Mouse (Mus musculus) heart, postnatal 10 days (tissue): Measurements from ENCODE around the gene Add2. TPM values are rescaled to one million over a fixed set of nuclear protein-coding genes. Genes with fewer than 3 reads are reported as not detected.

Experiments used
- DNase-seq, 2 experiments: peaks; one replicate each; pipeline ENCODE4 v3.0.0; 2021
- intact Hi-C: fragments of 180-260 bp; cut with DNase I; formaldehyde crosslinking; loops from one replicate; pipeline ENCODE4 v1.15.1; 2025
- total RNA-seq, 2 experiments: library from RNA; stranded (reverse); gene quantifications; 2 replicates each; pipeline ENCODE4 v1.2.3; 2021

The Add2 gene
- total RNA-seq, 2 experiments from 2014 or later, result 1.4 to 1.9 TPM

GRCm38 (mm10) chr6:86076525-86076924 lies 48.0 kb downstream of the Add2 start:
- intact Hi-C loops, result no loop called here
- DNase-seq, result no peak

- DNase-seq, result no peak
- intact Hi-C loops, result no loop called here
Observed at GRCm38 (mm10) chr6:86077880-86078279, 49.4 kb downstream of the Add2 start.

DNA sequence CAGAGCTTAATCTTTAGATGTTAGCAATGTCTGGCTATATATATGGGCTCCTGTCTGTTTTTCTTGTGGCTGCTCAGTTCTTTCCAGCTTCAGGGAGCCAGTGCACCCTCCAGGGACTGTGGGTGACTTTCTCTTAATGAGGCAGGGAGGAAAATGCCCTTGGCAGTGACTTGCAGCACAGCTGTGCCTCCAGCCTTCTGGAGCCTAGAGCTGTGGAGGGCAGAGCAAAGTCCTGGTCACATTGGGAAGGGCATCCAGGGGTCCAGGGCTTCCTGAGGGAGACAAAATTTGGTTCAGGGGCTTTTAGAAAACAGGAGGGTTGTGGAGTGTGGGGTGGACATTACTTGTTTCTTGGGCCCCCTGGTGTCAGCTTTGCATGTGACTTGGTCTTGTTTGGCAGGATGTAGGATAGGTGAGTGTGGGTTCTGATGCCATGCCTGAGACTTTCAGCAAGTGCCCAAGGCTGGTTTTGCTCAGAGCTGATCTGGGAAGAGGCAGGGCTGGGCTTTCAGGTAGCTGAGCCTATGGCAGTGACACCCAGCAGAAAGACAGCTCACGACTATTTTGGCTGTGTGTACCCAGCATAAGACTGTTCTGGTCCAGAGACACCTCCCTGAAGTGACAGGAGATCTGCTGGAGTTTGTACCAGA lies 50.0 kb downstream of the Add2 start:
- intact Hi-C loops, result no loop called here
- DNase-seq, result no peak

- DNase-seq, result no peak
- intact Hi-C loops, result no loop called here
Observed at GRCm38 (mm10) chr6:86079323-86079722, 50.8 kb downstream of the Add2 start.

DNA sequence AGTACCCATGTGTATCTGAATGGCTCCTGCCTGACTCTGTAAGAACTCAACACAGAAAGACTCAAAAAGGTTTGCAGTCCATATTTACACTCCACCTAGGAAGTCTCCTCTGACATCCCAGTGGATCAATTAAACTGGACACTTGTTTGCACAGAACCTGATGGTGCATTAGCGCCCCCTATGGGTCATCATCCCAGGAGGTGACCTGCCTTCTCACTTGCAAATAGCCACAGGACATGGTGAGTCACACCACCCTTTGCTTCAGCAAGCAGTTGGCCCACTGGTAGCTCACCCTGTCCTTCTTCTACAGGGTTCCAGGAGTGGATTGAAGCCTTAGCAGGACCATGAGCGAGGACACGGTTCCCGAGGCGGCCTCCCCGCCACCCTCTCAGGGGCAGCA lies 57.0 kb downstream of the Add2 start:
- peak; percentile 33 to 59 for DNase-seq
- intact Hi-C loops, result loop anchor here (1.0 kb wide), 1 partner anchor 64 kb away; no protein-coding TSS in a partner anchor

GRCm38 (mm10) chr6:86086851-86087571 lies 58.5 kb downstream of the Add2 start:
- peak; percentile 71 to 74 for DNase-seq
- intact Hi-C loops, result no loop called here

DNA sequence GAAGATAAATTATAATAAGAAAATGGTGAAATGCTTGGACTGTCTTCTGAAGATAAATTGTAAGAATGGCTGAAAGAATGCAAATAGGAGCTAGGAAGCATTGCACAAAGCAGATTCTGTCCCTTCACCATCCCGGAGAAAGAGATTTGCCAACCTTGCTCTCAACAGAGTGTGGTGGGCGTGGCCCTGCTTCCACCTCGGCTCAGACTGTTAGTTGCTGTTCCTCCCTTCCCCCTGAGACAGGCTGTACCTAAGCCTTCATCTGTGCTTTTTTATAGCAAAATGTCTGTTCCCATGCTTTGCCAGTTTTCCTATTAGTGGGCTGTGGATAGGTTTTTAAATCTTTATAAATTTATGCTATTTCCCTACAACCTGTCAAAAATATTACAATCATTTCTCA lies 59.3 kb downstream of the Add2 start:
- DNase-seq, result no peak
- intact Hi-C loops, result no loop called here

- DNase-seq, result no peak
- intact Hi-C loops, result no loop called here
Observed at GRCm38 (mm10) chr6:86094202-86094838, 65.8 kb downstream of the Add2 start.

GRCm38 (mm10) chr6:86095518-86095917 lies 67.0 kb downstream of the Add2 start:
- no peak for DNase-seq
- intact Hi-C loops, result no loop called here

DNA sequence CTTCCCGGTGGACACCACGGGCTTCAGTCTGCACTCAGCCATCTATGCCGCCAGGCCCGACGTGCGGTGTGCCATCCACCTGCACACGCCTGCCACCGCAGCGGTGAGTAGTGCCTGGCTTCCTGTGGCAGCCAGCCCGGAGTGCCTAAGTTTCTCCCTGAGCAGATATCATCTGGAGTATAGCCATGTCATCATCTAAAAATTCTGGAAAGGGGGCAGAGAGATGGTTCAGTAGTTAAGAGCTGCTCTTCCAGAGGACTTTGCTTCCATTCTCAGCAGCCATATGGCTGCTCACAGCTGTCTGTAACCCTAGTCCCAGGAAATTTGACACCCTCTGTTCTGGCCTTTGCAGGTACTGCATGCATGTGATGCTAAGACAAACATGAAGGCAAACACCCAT lies 68.3 kb downstream of the Add2 start:
- intact Hi-C loops, result no loop called here
- no peak for DNase-seq

DNA sequence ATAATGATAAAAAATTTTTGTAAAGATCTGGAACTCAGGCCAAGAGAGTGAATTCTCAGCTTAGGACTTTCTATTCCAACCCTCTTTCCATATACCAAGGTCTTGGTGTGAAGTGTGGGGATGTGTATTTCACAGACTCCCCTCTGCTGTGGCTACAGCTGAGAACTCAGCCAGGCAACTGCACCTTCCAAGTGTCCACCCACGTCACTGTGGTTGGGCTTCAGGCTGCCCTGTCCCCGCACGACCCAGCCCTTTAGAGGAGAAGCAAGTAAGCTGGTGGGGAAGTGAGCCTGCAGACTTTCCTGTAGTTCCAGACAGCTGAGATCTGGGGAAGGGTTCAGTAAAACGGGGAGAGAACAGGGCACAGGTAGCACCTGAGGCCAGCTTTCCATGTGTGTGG lies 68.7 kb downstream of the Add2 start:
- DNase-seq, result peak in 1 of 2 experiments; percentile 20
- intact Hi-C loops, result no loop called here

DNA sequence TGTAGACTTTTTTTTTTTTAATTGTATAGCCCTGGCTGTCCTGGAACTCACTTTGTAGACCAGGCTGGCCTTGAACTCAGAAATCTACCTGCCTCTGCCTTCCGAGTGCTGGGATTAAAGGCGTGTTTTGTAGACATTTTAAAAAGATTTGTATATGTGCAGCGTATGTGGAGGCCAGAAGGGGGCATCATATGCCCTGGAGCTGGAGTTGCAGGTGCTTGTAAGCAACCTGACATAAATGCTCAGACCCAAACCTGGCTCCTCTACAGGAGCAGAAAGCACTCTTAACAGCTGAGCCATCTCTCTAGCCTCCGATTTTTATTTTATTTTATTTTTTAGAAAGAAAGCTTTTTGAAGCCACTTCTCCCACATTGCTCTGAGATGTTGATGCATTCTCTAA lies 70.5 kb downstream of the Add2 start:
- no peak for DNase-seq
- intact Hi-C loops, result no loop called here

- intact Hi-C loops, result no loop called here
- no peak for DNase-seq
Observed at GRCm38 (mm10) chr6:86101451-86101850, 73.0 kb downstream of the Add2 start.

DNA sequence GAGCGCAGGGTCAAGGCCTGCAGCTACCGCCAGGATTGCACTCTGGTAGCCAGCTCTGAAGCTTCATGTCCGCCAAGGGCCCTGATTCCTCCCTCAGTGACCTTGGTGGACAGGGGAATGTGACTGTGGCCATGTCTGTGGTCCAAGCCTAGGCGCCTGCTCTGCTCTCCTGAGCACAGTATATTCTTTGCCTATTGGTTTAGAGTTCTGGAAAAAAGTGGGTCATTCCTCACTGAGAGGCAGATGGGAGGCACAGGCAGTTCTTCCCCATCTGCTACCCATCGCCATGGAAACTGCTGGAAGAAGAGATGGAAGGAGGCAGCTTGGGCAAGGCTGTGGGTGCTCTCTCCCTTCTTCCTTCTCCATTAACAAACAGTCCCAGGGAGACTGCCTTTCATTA lies 74.4 kb downstream of the Add2 start:
- no peak for DNase-seq
- intact Hi-C loops, result no loop called here

DNA sequence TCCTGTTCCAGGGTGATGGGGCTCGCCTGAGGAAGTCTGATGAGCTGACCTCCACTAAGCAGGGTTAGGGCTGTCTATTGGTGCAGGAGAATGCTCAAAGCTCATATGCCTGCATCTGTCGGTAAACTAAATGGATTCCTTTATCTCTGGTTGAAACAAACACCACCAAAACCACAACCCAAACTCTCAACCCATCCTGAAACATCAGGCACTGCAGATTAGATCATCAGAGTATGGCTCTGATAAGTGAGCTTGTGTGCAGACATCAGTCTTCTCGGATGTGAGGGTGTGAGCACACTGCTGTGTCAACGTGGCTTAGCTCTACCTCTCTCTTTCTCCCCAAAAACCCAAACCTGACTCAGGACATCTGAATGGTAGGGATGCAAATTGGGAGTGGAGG lies 75.1 kb downstream of the Add2 start:
- intact Hi-C loops, result no loop called here
- no peak for DNase-seq

DNA sequence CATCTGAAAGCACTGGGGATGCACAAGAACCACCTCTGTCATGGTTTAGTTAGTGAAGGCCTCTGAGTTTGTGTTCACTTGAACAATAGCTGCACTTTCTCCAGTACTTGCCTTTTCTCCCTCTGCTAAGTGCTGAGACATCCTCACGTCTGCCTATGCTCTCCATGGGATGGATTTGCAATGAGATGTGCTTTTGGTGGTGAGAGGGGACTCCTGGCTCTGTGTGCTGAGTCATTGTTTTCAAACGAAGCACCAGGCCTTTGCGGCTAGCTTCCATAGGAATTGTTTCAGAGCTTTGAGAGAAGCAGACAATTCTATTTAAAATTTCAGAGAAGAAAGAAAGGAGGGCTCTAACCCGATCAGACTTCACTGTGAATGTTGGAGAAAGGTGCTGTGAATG lies 76.2 kb downstream of the Add2 start:
- intact Hi-C loops, result no loop called here

DNA sequence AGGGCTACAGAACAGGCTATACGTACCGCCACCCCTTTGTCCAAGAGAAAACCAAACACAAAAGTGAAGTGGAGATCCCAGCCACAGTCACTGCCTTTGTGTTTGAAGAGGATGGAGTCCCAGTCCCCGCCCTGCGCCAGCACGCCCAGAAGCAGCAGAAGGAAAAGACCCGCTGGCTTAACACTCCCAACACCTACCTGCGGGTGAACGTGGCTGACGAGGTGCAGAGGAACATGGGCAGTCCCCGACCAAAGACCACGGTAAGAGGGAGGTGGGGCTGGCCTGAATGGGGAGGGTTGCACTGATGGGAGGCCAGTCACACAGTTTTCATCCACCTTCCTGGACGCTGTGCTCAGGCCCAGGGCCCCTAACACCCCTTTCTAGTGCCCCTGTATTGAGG lies 77.6 kb downstream of the Add2 start:
- intact Hi-C loops, result no loop called here

More for the DNA sequence above, 76.2 kb downstream of the Add2 start:
- DNase-seq, result no peak

DNA sequence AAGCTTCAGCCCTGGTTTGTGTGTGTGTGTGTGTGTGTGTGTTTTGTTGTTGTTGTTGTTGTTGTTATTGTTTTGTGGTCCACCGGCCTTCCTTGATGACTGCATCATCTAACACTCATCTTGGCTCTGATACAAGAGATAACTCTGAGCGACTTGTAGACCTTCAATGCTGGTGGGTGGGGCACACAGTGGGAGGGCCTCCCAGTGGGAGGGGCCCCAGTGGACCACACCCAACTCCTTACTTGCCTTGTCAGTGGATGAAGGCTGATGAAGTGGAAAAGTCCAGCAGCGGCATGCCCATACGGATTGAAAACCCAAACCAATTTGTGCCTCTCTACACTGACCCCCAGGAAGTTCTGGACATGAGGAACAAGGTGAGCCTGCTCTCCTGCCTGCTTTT lies 78.6 kb downstream of the Add2 start:
- no peak for DNase-seq
- intact Hi-C loops, result no loop called here

More for the DNA sequence above, 77.6 kb downstream of the Add2 start:
- no peak for DNase-seq

DNA sequence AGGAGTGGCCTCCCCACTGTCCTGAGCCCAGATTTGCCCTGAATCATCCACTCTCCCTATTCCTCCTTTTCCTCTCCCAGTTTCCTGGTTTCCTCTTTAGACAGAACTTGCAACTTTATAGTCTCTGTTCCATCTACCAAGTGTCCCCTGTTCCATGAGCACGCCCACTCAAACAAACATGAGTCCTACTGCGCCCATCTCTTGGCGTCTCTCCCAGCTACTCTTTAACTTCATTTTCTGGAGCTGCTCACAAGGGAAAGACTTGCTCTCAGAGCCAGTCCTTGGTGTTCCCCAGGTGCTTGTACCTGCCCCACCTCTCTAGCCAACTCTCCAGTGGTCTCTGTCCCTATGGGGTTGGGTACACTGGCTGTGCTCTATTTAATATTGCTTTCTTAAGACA lies 87.4 kb downstream of the Add2 start:
- no peak for DNase-seq
- intact Hi-C loops, result no loop called here

DNA sequence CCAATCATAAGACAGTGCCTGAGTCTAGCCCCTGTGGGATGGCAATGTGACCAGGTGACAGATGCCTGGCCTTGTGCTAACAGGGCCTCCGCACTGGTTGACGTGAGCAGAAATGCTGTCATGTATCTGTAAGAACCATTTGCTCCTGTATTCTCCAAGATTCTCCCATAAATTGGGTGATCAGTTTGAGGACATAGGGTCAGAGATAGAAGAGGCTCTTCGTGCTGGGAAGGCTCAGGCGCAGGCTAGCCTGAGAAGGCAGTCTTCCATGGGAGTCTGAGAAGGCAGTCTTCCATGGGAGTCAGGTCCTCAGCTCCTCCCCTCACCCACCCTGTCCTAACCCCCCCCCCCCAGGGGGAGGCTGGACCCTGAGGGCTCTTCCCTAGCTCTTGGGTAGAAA lies 94.6 kb downstream of the Add2 start:
- DNase-seq, result no peak
- intact Hi-C loops, result no loop called here

- intact Hi-C loops, result loop anchor here (2.0 kb wide), 1 partner anchor 275 kb away; no protein-coding TSS in a partner anchor
- no peak for DNase-seq
Observed at GRCm38 (mm10) chr6:86125761-86126160, 97.3 kb downstream of the Add2 start.
